Mouse (Mus musculus): Measurements from ENCODE around the gene Pik3ap1.
"Not testable (repeated sequence)": the region's sequence is repeated elsewhere in the genome, so short reads cannot be mapped to it uniquely, and the experiment has no call there.

- TF ChIP-seq USF1 (IDR thresholded peaks at IDR 0.05; ENCODE audit: low read depth, low read length); SMC3 (IDR thresholded peaks at IDR 0.05; ENCODE audit: low read depth, low read length); POLR2A (IDR thresholded peaks at IDR 0.05; ENCODE audit: low read depth, low read length); CTCF (conservative IDR thresholded peaks at IDR 0.05 in 1 of 2, IDR thresholded peaks at IDR 0.05 in 1 of 2; ENCODE audit: low read depth in 2 of 2, low read length in 2 of 2); MXI1 (IDR thresholded peaks at IDR 0.05; ENCODE audit: low read depth, low read length); MEF2A (IDR thresholded peaks at IDR 0.05; ENCODE audit: borderline replicate concordance, low read depth, low read length); POLR2AphosphoS2 (IDR thresholded peaks at IDR 0.05; ENCODE audit: low read depth, low read length); EP300 (IDR thresholded peaks at IDR 0.05; ENCODE audit: low read length); BHLHE40 (IDR thresholded peaks at IDR 0.05; ENCODE audit: low read depth, low read length); ZNF384 (IDR thresholded peaks at IDR 0.05; ENCODE audit: low read depth, low read length); ZC3H11A (IDR thresholded peaks at IDR 0.05; ENCODE audit: low read depth, low read length): not testable (repeated sequence)
Observed at GRCm38 (mm10) chr19:41425927-41426772, 41.2 kb upstream of the Pik3ap1 start.

Measured in CH12.LX (cell line).